Mouse (Mus musculus) naive thymus-derived CD4-positive, alpha-beta T cell, adult 2 months (primary cell): Measurements from ENCODE around the gene Gm10272.
"Not testable (repeated sequence)": the region's sequence is repeated elsewhere in the genome, so short reads cannot be mapped to it uniquely, and the experiment has no call there.

Experiments
- DNase-seq: peaks from one replicate; pipeline ENCODE4 v3.0.0-alpha.2; 2011; ENCODE audit warnings: low read depth

Gm10272 gene

GRCm38 (mm10) chr10:77728280-77728679, 21.9 kb downstream of the Gm10272 start:
- no peak for DNase-seq

GRCm38 (mm10) chr10:77729241-77729640, 22.8 kb downstream of the Gm10272 start:
- peak; percentile 4 for DNase-seq

GRCm38 (mm10) chr10:77735928-77736327, 29.5 kb downstream of the Gm10272 start:
- DNase-seq: no peak

- DNase-seq: no peak
Measured at GRCm38 (mm10) chr10:77738929-77739328, 32.5 kb downstream of the Gm10272 start.

- DNase-seq: not testable (repeated sequence)
Measured at GRCm38 (mm10) chr10:77741924-77742688, 35.7 kb downstream of the Gm10272 start, which contains the start of gene Gm18596. Gene Gm18596 (minus strand): TSS chr10:77742638.

- not testable (repeated sequence) for DNase-seq
Measured at GRCm38 (mm10) chr10:77750686-77751085, 44.3 kb downstream of the Gm10272 start.

- DNase-seq: not testable (repeated sequence)
Measured at GRCm38 (mm10) chr10:77751254-77751653, 44.8 kb downstream of the Gm10272 start, which contains the start of gene Gm9736. Gene Gm9736 (minus strand): TSS chr10:77751354.

GRCm38 (mm10) chr10:77752312-77752711, 45.9 kb downstream of the Gm10272 start:
- not testable (repeated sequence) for DNase-seq

- DNase-seq: peak; percentile 2
Measured at GRCm38 (mm10) chr10:77753448-77753847, 47.0 kb downstream of the Gm10272 start.
